Mouse (Mus musculus): ENCODE data around the gene Gpbp1l1.
A peak's percentile ranks its signal among the peaks of the same experiment; 100 is the strongest.

Gpbp1l1 gene

DNA sequence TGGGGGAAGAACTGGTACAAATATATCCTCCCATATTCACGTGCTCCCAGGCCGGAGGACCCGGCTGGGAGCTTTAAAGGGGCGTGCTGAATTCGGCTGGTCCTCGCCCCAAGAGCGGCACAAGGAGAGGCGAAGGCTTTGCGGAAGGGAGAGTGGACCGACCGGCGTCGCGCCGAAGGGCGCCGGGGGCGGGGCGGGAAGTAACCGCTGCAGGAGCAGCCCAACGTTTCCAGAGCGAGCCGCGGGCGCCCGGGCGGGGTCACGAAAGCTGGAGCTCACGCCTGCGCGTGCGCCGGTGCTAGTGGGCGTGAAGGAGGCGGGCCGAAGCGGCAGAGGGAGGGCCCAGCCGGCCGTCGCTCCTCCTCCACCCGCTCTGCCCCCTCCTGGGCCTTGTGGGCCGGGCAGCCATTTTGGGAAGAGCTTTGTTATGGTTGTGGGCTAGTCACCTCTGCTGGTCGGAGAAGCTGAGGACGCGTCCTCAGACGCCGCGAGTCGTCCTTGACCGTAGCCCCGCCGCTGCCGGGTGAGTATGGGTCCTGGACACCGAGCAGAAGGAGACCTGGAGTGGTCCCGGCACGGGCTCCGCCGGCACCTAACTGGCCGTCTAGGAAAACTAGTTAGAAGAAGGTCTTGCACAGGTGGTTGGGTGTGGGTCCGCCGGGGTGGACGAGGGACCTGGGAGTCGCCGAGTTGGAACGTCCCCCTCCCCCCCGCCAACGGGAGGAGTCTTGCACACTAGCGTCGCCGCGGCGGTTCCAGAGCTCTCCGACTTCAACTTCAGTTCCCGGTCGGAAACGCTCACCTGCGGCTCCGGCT lies at the start of gene Gpbp1l1:
Gene Gpbp1l1, plus strand, starts transcription at position 353 of the 816 bp plus-strand sequence.
- no peaks in the 10 kb centered on the region for H3K27me3 ChIP-seq (ENCODE audit: control insufficient read depth, insufficient read depth, low read length, poor library complexity, severe bottlenecking)
- H3K36me3 ChIP-seq (ENCODE audit: control insufficient read depth, insufficient read depth, low read length, poor library complexity, severe bottlenecking): peaks cover 4% of the 10 kb centered on the region; the same call in 1 of the 2 replicates
- peak; percentile 97 for DNase-seq (ENCODE audit: low read depth, low spot score)

DNA sequence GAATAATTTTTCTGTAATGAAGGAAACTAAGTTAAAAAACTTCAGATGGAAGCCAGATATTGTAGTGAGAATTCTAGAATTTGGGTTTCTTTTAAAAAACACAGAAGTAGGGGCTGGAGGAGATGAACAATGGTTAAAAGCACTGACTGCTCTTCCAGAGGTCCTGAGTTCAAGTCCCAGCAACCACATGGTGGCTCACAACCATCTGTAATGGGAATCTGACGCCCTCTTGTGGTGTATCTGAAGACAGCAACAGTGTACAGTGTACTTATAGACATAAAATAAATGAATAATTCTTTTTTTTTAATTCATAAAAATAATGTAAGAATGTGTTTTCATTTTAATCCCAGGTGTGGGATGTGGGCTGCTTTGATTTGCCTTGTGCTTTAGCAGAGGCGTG lies 26.3 kb upstream of the Gpbp1l1 start:
- DNase-seq (ENCODE audit: low read depth, low spot score): peak; percentile 20
- peaks cover 5% of the 10 kb centered on the region for H3K36me3 ChIP-seq (ENCODE audit: control insufficient read depth, insufficient read depth, low read length, poor library complexity, severe bottlenecking)
- H3K27me3 ChIP-seq (ENCODE audit: control insufficient read depth, insufficient read depth, low read length, poor library complexity, severe bottlenecking): no peaks in the 10 kb centered on the region

DNA sequence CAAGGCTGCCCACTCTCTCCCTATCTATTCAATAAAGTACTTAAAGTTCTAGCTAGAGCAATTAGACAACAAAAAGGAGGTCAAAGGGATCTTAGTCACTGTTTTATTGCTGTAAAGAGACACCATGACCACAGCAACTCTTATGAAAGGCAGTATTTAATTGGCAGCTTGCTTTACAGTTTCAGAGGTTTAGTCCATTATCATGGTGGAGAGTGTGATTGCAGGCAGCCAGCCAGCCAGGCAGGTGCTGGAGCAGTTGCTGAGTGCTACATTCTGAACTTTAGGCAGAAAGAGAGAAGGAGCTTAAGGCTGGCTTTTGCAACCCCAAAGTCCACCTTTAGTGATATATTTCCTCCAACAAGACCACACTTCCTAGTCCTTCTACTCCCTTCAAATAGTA lies 21.1 kb upstream of the Gpbp1l1 start:
- DNase-seq (ENCODE audit: low read depth, low spot score): no peak
- no peaks in the 10 kb centered on the region for H3K27me3 ChIP-seq (ENCODE audit: control insufficient read depth, insufficient read depth, low read length, poor library complexity, severe bottlenecking)
- peaks cover 3% of the 10 kb centered on the region for H3K36me3 ChIP-seq (ENCODE audit: control insufficient read depth, insufficient read depth, low read length, poor library complexity, severe bottlenecking)

DNA sequence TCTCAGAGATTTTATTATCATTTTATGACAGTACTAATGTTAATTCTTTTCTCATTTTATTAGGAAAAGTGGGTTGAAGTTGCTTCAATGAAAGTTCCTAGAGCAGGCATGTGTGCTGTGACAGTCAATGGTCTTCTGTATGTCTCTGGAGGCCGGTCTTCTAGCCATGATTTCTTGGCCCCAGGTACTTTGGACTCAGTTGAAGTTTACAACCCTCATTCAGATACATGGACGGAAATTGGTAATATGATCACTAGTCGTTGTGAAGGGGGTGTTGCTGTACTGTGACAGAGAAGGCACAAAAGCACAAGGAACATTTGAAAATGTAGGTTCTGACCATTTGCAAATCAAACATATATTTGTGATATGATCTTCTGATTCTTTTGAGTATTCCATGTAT lies 19.7 kb upstream of the Gpbp1l1 start:
- Histone ChIP-seq H3K27me3 (ENCODE audit: control insufficient read depth, insufficient read depth, low read length, poor library complexity, severe bottlenecking) (no peaks in the 10 kb centered on the region), H3K36me3 (ENCODE audit: control insufficient read depth, insufficient read depth, low read length, poor library complexity, severe bottlenecking) (peaks cover 4% of the 10 kb centered on the region)
- DNase-seq (ENCODE audit: low read depth, low spot score): no peak

DNA sequence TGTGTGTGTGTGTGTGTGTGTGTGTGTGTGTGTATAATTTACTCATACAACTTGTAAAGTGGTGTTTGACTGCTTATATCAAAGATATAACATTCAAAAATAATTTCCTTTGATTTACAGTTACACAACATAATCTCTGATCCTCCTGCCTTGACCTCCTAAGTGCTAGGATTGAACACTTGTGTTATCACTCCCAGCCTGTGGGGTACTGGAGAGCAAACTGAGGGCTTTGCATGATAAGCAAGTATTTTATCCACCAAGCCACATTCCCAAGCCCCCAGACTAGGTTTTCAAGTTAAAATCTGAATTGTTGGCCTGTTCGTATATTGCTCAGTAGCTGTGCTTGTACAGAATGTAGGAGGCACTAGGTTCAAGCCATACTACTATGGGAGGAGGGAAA lies 7.0 kb upstream of the Gpbp1l1 start:
- Histone ChIP-seq H3K36me3 (ENCODE audit: control insufficient read depth, insufficient read depth, low read length, poor library complexity, severe bottlenecking) (peaks cover 4% of the 10 kb centered on the region; the same call in 1 of the 2 replicates), H3K27me3 (ENCODE audit: control insufficient read depth, insufficient read depth, low read length, poor library complexity, severe bottlenecking) (no peaks in the 10 kb centered on the region)
- DNase-seq (ENCODE audit: low read depth, low spot score): no peak

DNA sequence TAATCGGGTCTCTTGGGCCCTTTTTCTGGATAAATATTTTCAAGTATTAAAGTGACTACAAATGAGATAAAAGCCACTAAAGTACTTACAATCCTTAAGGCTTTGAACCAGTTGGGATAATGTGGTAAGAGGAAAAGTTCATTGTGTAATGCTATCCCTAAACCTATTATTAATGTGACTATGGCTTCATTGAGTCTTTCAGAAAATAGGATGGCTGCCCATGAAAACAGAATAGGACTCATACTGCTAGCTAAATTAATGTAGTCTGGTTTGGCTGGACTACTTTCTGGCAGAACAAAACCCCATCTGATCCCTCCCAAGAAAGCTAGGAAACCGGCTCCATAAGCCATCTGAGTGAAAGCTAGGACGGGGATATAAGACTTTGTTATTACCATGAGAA lies 4.4 kb upstream of the Gpbp1l1 start:
- no peaks in the 10 kb centered on the region for H3K27me3 ChIP-seq (ENCODE audit: control insufficient read depth, insufficient read depth, low read length, poor library complexity, severe bottlenecking)
- no peak for DNase-seq (ENCODE audit: low read depth, low spot score)
- H3K36me3 ChIP-seq (ENCODE audit: control insufficient read depth, insufficient read depth, low read length, poor library complexity, severe bottlenecking): peaks cover 4% of the 10 kb centered on the region; the same call in 1 of the 2 replicates

DNA sequence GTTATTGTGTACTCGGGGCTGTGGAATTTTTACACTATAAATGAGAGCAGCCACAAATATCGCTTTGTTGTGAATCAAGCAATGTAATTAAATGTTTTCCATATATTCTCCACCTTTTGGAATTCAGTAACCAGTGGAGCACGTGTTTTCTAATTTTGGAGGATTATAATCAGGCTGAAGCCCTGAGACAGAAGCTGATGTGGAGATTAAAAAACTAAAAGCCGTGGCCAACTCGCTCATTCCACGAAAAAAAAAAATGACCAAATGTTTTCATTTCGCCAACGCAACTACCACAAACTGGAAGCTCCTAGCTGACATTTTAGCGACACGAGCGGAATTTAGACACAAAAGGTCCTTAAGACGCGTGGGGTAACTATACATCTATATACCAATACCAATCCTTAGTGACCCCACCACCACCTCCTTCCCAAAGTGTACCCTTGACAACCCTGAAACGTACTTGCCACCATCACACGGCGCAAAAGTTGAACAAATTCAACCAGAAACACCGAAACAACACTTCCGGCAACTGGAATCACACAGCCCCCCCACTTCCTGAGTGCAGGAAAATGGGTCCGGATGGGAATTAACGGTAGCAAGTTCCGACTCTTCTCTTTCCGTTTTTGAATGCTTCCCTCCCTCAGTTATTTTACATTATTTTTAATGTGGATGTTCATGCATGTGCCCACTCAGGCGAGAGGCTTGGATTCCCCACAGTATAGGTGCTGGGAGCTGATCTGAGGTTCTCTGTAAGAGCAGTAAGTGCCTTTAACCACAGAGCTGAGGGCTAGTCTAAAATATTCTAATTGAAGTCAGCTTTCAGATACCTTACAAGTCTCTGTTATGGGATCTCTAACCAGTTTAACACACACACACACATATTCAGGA lies 1.8 kb upstream of the Gpbp1l1 start, which contains the start of gene Tmem69:
Gene Tmem69, minus strand, starts transcription at position 524 of the 888 bp plus-strand sequence.
- peak; percentile 76 for DNase-seq (ENCODE audit: low read depth, low spot score)

DNA sequence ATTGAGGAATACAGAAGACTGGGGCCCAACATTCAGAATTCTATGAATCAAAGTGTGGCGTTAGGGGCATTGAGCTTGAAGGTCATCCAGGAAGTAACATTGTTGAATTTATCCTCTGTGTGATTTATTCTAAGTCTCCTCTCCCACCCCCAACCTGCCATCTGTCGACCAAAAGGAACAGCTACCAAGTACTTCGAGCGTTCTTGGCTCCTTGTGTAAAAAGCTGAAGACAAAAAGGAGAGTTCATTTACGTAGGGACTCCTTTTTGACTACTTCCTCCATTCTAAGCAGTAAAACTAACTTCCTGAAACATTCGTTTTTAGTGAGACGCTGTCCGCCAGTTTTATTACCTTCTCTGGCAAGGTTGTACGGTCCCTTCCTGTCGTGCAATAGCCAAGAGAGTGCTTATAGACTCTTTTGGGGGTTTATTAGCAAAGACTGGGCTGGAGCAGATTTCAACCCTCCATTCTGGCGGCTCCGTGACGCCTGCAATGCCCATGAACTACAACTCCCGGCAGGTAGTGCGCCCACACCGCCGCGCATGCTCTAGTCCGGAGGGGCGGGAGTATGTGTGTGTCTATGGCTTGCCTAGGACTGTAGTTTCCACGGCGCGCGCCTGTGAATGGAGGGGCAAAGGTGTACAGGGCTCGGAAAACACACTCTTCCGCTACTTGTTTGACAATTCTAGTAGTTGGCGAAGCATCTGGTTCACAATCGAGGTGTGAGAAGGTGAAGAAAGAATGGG lies 725 bp upstream of the Gpbp1l1 start:
- H3K36me3 ChIP-seq (ENCODE audit: control insufficient read depth, insufficient read depth, low read length, poor library complexity, severe bottlenecking): peaks cover 4% of the 10 kb centered on the region; the same call in 1 of the 2 replicates
- H3K27me3 ChIP-seq (ENCODE audit: control insufficient read depth, insufficient read depth, low read length, poor library complexity, severe bottlenecking): no peaks in the 10 kb centered on the region
- peak; percentile 95 for DNase-seq (ENCODE audit: low read depth, low spot score)

More for the DNA sequence above, 1.8 kb upstream of the Gpbp1l1 start, which contains the start of gene Tmem69:
- Histone ChIP-seq H3K27me3 (ENCODE audit: control insufficient read depth, insufficient read depth, low read length, poor library complexity, severe bottlenecking) (no peaks in the 10 kb centered on the region), H3K36me3 (ENCODE audit: control insufficient read depth, insufficient read depth, low read length, poor library complexity, severe bottlenecking) (peaks cover 4% of the 10 kb centered on the region; the same call in 1 of the 2 replicates)

DNA sequence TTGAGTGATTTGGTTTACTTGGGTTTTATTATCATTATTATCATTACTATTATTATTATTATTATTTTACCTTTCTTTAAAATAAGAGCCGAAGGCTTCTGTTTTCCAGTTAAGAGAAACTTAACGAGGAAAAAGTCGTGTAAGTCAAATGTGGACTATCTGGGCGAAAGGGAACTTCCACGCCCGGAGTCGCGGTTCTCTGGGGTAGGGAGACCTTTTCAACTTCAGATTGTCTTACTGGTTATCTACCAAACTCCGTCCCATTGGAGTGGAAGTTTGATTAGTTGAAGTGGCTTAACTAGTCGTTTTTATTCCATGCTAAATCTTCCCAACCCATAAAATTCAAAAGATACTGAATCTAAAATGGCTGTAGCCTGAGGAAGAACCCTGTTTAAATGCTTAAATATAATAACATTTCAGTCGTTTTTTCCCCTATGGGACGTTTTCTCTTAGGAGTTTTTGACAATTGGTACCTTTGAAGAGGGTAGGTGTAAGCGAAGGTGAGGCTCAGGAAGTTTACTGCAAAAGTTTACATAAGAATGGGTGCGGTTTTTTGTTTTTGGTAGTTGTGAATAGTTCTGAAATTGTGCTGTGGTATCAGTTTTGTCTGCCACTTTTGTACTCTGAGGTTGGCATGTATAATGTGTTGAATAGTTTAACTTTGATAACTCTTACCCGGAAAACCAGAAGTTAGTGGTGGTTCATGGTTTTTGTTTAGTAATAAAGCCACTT lies 859 bp downstream of the Gpbp1l1 start:
- H3K27me3 ChIP-seq (ENCODE audit: control insufficient read depth, insufficient read depth, low read length, poor library complexity, severe bottlenecking): no peaks in the 10 kb centered on the region
- DNase-seq (ENCODE audit: low read depth, low spot score): peak; percentile 12
- peaks cover 2% of the 10 kb centered on the region; the same call in 1 of the 2 replicates for H3K36me3 ChIP-seq (ENCODE audit: control insufficient read depth, insufficient read depth, low read length, poor library complexity, severe bottlenecking)

DNA sequence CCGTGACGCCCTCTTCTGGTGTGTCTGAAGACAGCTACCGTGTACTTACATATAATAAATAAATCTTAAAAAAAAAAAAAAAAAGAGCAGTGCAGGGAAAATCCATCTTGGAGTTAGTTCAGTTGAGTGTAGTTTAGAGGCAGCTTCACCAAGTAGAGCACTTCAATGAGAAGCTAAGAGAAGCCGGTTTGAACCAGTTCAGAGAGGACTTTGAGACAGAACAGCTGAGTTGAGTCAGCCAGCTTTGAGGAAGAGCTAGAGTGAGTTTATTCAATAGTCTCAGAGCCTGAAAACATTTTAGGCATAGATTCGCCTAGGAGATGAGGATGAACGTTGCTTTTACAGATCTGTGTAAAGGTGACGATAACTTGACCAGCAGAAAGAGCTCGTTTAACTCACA lies 38.3 kb downstream of the Gpbp1l1 start:
- no peak for DNase-seq (ENCODE audit: low read depth, low spot score)
- H3K27me3 ChIP-seq (ENCODE audit: control insufficient read depth, insufficient read depth, low read length, poor library complexity, severe bottlenecking): no peaks in the 10 kb centered on the region
- H3K36me3 ChIP-seq (ENCODE audit: control insufficient read depth, insufficient read depth, low read length, poor library complexity, severe bottlenecking): peaks cover 10% of the 10 kb centered on the region

DNA sequence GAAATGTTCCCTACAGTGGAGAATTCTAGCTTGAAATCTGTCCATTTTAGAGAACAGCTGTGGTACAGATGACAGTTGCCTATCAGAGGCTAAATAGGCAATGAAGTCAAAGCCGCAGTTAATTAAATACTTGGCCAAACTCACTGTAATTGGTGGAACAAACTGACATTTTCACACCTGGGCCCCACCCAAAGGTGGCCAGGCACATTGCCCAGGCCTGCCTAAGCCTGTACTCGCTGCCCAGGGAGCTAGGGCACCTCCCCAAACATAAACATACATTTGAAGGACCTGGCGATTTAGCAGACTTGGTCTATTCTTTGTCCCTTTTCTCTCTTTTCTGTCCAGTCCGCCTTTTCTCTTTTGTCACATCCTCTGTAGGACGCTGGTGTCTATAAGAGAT lies 38.9 kb downstream of the Gpbp1l1 start, which contains the start of gene Ccdc17:
Gene Ccdc17, plus strand, starts transcription at position 276 of the 400 bp plus-strand sequence.
- H3K27me3 ChIP-seq (ENCODE audit: control insufficient read depth, insufficient read depth, low read length, poor library complexity, severe bottlenecking): no peaks in the 10 kb centered on the region
- DNase-seq (ENCODE audit: low read depth, low spot score): no peak
- H3K36me3 ChIP-seq (ENCODE audit: control insufficient read depth, insufficient read depth, low read length, poor library complexity, severe bottlenecking): peaks cover 4% of the 10 kb centered on the region

DNA sequence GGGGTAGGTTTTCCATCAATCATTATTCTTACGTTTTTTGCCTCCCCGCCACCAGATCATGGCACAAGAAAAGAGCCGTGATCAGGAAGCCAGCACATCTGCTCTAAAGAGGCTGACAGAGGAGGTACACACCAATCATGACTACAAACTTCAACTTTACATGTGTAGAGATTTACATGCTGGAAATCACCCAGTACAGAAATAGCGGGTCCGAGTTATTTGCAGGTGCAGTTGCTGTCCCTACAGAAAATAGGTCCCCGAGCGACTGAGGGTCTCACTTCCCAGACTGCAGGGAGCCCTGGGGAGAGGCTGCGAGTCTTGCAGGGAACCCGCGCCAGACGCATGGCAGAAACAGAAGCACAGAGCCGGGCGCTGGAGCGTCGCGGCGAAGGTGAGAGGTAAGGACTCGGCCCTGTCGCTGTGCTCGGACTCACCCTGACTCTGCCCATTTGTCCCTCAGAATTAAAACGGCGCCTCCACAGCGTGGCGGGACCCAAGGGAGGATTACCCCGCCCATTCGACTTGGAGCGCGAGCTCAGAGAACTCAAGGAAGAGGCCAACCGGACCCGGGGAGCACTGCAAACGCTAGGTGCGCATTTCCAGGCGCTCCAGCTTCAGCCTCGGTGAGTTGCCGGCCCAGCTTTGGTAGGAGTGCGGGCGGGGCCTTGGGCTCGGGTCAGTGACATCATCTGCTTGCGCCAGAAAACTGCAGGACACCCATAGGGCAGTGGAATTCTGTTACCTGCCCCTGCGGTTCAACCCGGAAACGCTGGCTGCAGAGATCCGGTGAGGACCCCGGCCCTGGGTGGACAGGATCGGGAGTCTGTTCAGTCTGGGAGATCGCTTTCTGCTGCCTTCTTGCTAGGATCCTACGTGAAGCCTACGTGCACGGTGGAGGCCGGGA lies 39.8 kb downstream of the Gpbp1l1 start:
- no peaks in the 10 kb centered on the region for H3K27me3 ChIP-seq (ENCODE audit: control insufficient read depth, insufficient read depth, low read length, poor library complexity, severe bottlenecking)
- H3K36me3 ChIP-seq (ENCODE audit: control insufficient read depth, insufficient read depth, low read length, poor library complexity, severe bottlenecking): peaks cover 2% of the 10 kb centered on the region
- peak; percentile 84 for DNase-seq (ENCODE audit: low read depth, low spot score)

DNA sequence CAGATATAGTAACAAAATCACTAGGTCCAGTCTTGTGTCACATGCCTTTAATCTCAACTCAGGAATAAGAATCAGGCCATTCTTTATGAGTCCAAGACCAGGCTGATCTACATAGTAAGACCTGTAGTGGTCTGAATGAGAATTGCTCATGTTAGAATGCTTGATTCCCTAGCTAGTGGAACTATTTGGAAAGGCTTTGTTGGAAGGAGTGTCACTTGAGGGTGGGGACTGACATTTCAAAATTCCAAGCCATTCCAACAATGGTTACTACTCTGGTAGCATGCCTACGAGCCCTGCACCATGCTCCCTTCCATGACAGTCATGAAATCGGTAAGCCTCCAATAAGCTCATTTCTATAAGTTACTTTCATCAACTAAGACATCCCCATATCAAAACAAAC lies 55.2 kb downstream of the Gpbp1l1 start:
- Histone ChIP-seq H3K36me3 (ENCODE audit: control insufficient read depth, insufficient read depth, low read length, poor library complexity, severe bottlenecking) (peaks cover 16% of the 10 kb centered on the region; the same call in 1 of the 2 replicates), H3K27me3 (ENCODE audit: control insufficient read depth, insufficient read depth, low read length, poor library complexity, severe bottlenecking) (no peaks in the 10 kb centered on the region)
- no peak for DNase-seq (ENCODE audit: low read depth, low spot score)
